Mouse (Mus musculus): ENCODE measurements around the gene Cdk17. TPM values are rescaled to one million over a fixed set of nuclear protein-coding genes. Genes with fewer than 3 reads are reported as not detected.

Gene Cdk17
- polyA plus RNA-seq, 1 experiment from 2014 or later, result 15.4 TPM

GRCm38 (mm10) chr10:93278361-93278760 is 117.7 kb downstream of the Cdk17 start:
- 89% methylated on average over 8 of the region's 8 CpGs for WGBS
- Histone ChIP-seq H3K4me3 (no peak overlapping the region), H3K9me3 (replicated peaks) (no peaks in the 10 kb centered on the region), H3K4me1 (peaks cover 51% of the 10 kb centered on the region), H3K27me3 (ENCODE audit: low read depth, poor library complexity, severe bottlenecking) (no peaks in the 10 kb centered on the region), H3K36me3 (peaks cover 90% of the 10 kb centered on the region), H3K27ac (no peak overlapping the region)
- DNase-seq (ENCODE audit: low spot score), result no peak

DNA sequence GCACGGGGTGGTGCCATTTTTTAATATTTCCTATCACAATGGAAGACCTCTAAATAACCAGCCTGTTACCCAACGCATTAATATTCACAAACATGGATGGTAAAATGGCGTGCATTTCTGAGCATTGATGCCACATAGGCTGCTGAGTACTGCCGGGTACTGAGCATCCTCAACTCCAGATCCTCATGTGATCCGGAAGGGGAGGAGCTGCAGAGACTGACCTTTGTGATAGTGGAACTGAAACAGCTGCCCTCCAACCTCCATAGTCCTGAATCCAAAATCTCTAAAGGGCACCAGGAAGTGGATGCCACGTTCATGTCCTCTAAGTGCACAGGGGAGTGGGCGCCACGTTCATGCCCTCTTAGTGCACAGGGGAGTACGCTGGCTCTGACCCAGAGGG is 118.4 kb downstream of the Cdk17 start:
- peaks cover 93% of the 10 kb centered on the region for H3K36me3 ChIP-seq
- H3K4me3 ChIP-seq, result no peak overlapping the region
- H3K27me3 ChIP-seq (ENCODE audit: low read depth, poor library complexity, severe bottlenecking), result no peaks in the 10 kb centered on the region
- no peak overlapping the region for H3K27ac ChIP-seq
- H3K4me1 ChIP-seq, result peaks cover 49% of the 10 kb centered on the region
- no peak for DNase-seq (ENCODE audit: low spot score)
- 94% methylated on average over 9 of the region's 9 CpGs for WGBS
- H3K9me3 ChIP-seq (replicated peaks), result no peaks in the 10 kb centered on the region

- WGBS, result 76% methylated on average over 12 of the region's 12 CpGs
- peaks cover 37% of the 10 kb centered on the region for H3K4me1 ChIP-seq
Measured at GRCm38 (mm10) chr10:93280586-93280985, 119.9 kb downstream of the Cdk17 start.

GRCm38 (mm10) chr10:93281092-93281491 is 120.4 kb downstream of the Cdk17 start:
- Histone ChIP-seq H3K27ac (no peak overlapping the region), H3K36me3 (peaks cover 96% of the 10 kb centered on the region), H3K9me3 (replicated peaks) (no peaks in the 10 kb centered on the region), H3K27me3 (ENCODE audit: low read depth, poor library complexity, severe bottlenecking) (no peaks in the 10 kb centered on the region), H3K4me3 (no peak overlapping the region), H3K4me1 (peaks cover 32% of the 10 kb centered on the region)
- DNase-seq (ENCODE audit: low spot score), result no peak
- 80% methylated on average over 7 of the region's 7 CpGs for WGBS

More at GRCm38 (mm10) chr10:93280586-93280985, 119.9 kb downstream of the Cdk17 start:
- no peak for DNase-seq (ENCODE audit: low spot score)
- no peak overlapping the region for H3K27ac ChIP-seq
- H3K4me3 ChIP-seq, result no peak overlapping the region
- H3K36me3 ChIP-seq, result peaks cover 96% of the 10 kb centered on the region
- H3K9me3 ChIP-seq (replicated peaks), result no peaks in the 10 kb centered on the region
- no peaks in the 10 kb centered on the region for H3K27me3 ChIP-seq (ENCODE audit: low read depth, poor library complexity, severe bottlenecking)

DNA sequence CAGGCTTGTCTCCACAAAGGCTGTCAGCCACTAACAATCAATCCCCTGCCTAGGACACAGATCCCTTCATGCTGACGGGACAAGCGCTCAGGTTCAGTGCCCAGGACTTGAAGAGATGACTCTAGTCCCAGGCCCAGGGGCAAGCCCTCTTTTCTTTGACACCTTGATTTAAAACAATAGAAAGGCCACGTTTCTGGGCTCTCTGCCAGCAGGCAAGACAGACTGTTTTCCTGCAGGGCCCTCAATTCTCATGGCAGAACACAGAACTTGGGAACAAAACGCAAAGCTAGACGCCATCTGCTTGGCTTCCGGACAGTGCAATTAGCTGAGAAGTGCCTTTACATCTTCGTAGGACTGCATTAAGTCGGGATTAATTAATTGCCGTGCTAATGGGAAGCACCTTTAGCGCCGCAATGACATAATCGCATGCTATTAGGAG is 121.9 kb downstream of the Cdk17 start:
- 0 out of 2 replicates have a peak overlapping the region, but pooled peaks have one; percentile 27 for H3K27ac ChIP-seq
- H3K4me1 ChIP-seq, result peaks cover 17% of the 10 kb centered on the region
- DNase-seq (ENCODE audit: low spot score), result no peak
- H3K27me3 ChIP-seq (ENCODE audit: low read depth, poor library complexity, severe bottlenecking), result no peaks in the 10 kb centered on the region
- H3K36me3 ChIP-seq, result peaks cover 100% of the 10 kb centered on the region
- 43% methylated on average over 12 of the region's 12 CpGs for WGBS
- H3K9me3 ChIP-seq (replicated peaks), result no peaks in the 10 kb centered on the region
- no peak overlapping the region for H3K4me3 ChIP-seq

GRCm38 (mm10) chr10:93283258-93283657 is 122.6 kb downstream of the Cdk17 start:
- H3K36me3 ChIP-seq, result peaks cover 100% of the 10 kb centered on the region
- WGBS, result 65% methylated on average over 4 of the region's 4 CpGs
- no peaks in the 10 kb centered on the region for H3K9me3 ChIP-seq (replicated peaks)
- H3K4me3 ChIP-seq, result no peak overlapping the region
- DNase-seq (ENCODE audit: low spot score), result no peak
- H3K27me3 ChIP-seq (ENCODE audit: low read depth, poor library complexity, severe bottlenecking), result no peaks in the 10 kb centered on the region
- H3K27ac ChIP-seq, result no peak overlapping the region
- H3K4me1 ChIP-seq, result peaks cover 12% of the 10 kb centered on the region

DNA sequence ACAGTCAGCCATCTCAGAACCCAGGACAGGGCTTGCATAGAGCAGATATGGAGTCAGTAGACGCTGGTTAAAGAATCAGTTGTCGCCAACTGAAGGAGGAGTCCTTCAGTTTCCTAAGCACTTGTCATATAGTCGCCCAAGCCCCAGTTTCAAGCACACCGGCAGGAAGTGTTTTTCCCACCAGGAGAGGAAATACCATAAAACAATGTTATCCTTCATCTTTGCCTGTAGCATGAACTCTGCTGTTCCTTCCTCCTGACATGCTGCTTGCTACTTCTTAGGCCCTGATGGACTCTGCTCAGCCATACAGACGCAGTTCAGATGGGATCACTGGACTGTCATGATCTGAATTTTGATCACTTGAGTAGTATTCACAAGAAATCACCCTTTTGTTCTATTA is 124.8 kb downstream of the Cdk17 start:
- Histone ChIP-seq H3K4me3 (no peak overlapping the region), H3K36me3 (peaks cover 83% of the 10 kb centered on the region), H3K27me3 (ENCODE audit: low read depth, poor library complexity, severe bottlenecking) (no peaks in the 10 kb centered on the region), H3K9me3 (replicated peaks) (no peaks in the 10 kb centered on the region), H3K4me1 (peaks cover 12% of the 10 kb centered on the region), H3K27ac (no peak overlapping the region)
- DNase-seq (ENCODE audit: low spot score), result no peak
- WGBS, result 88% methylated on average over 5 of the region's 5 CpGs

GRCm38 (mm10) chr10:93287551-93288145 is 127.0 kb downstream of the Cdk17 start:
- Histone ChIP-seq H3K4me1 (peaks cover 12% of the 10 kb centered on the region), H3K9me3 (replicated peaks) (no peaks in the 10 kb centered on the region), H3K4me3 (no peak overlapping the region), H3K27me3 (ENCODE audit: low read depth, poor library complexity, severe bottlenecking) (no peaks in the 10 kb centered on the region), H3K36me3 (peaks cover 73% of the 10 kb centered on the region), H3K27ac (no peak overlapping the region)
- 92% methylated on average over 8 of the region's 8 CpGs for WGBS
- no peak for DNase-seq (ENCODE audit: low spot score)

DNA sequence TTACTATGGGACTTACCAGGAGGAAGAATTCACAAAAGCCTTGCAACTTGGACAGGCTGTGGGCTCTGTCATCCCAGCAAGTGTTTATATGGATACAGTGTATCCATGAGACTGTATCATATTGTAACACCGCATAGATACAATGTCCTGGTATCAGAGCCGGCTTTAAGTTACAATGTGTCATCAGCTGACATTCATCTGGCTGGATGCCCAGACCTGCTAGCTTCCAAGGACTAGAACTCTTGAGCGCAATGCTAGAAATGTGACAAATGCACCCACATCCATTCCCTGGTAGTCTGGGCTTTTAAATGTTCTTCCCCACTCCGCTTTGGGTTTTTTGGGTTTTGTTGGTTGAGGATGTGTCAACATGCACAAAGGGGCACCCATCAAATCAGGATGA is 127.7 kb downstream of the Cdk17 start:
- H3K4me3 ChIP-seq, result no peak overlapping the region
- H3K36me3 ChIP-seq, result peaks cover 72% of the 10 kb centered on the region
- H3K4me1 ChIP-seq, result peaks cover 11% of the 10 kb centered on the region
- no peak for DNase-seq (ENCODE audit: low spot score)
- no peaks in the 10 kb centered on the region for H3K27me3 ChIP-seq (ENCODE audit: low read depth, poor library complexity, severe bottlenecking)
- 93% methylated on average over 4 of the region's 4 CpGs for WGBS
- H3K9me3 ChIP-seq (replicated peaks), result no peaks in the 10 kb centered on the region
- H3K27ac ChIP-seq, result no peak overlapping the region

GRCm38 (mm10) chr10:93289404-93289803 is 128.7 kb downstream of the Cdk17 start:
- no peaks in the 10 kb centered on the region for H3K9me3 ChIP-seq (replicated peaks)
- peaks cover 64% of the 10 kb centered on the region for H3K36me3 ChIP-seq
- WGBS, result 68% methylated on average over 6 of the region's 6 CpGs
- H3K27ac ChIP-seq, result no peak overlapping the region
- H3K4me1 ChIP-seq, result peaks cover 22% of the 10 kb centered on the region
- no peak for DNase-seq (ENCODE audit: low spot score)
- H3K4me3 ChIP-seq, result no peak overlapping the region
- no peaks in the 10 kb centered on the region for H3K27me3 ChIP-seq (ENCODE audit: low read depth, poor library complexity, severe bottlenecking)

GRCm38 (mm10) chr10:93291352-93291751 is 130.7 kb downstream of the Cdk17 start:
- peaks cover 38% of the 10 kb centered on the region for H3K4me1 ChIP-seq
- H3K4me3 ChIP-seq, result no peak overlapping the region
- H3K36me3 ChIP-seq, result peaks cover 45% of the 10 kb centered on the region
- no peak overlapping the region for H3K27ac ChIP-seq
- peak; percentile 63 for DNase-seq (ENCODE audit: low spot score)
- 47% methylated on average over 7 of the region's 7 CpGs for WGBS
- no peaks in the 10 kb centered on the region for H3K9me3 ChIP-seq (replicated peaks)
- H3K27me3 ChIP-seq (ENCODE audit: low read depth, poor library complexity, severe bottlenecking), result no peaks in the 10 kb centered on the region

GRCm38 (mm10) chr10:93291843-93292242 is 131.2 kb downstream of the Cdk17 start:
- WGBS, result 5% methylated on average over 6 of the region's 6 CpGs

DNA sequence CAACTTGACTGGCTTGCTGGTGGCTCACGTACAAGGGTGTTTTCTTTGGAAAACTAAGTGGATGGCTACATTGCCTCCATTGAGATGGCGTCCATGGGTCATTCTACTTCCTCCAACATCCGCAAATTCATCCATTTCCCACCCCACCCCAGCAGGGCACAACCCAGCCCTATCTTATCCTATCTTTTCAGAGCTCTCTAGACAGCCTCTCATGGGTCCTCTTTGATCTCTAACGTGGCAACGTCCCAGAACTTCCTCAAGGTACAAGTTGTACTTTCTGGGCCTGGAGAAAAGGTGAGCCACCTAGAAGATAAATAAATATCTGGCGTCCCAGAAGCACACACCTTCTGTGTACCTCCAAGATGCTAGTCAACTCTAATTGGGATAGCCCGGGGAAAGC is 132.9 kb downstream of the Cdk17 start:
- H3K4me3 ChIP-seq, result no peak overlapping the region
- H3K27ac ChIP-seq, result peak overlapping the region; percentile 81; the same call in 1 of the 2 replicates
- H3K36me3 ChIP-seq, result peaks cover 25% of the 10 kb centered on the region
- H3K27me3 ChIP-seq (ENCODE audit: low read depth, poor library complexity, severe bottlenecking), result no peaks in the 10 kb centered on the region
- no peaks in the 10 kb centered on the region for H3K9me3 ChIP-seq (replicated peaks)
- WGBS, result 79% methylated on average over 7 of the region's 7 CpGs
- DNase-seq (ENCODE audit: low spot score), result no peak
- H3K4me1 ChIP-seq, result peaks cover 57% of the 10 kb centered on the region

More at GRCm38 (mm10) chr10:93291843-93292242, 131.2 kb downstream of the Cdk17 start:
- Histone ChIP-seq H3K4me1 (peaks cover 43% of the 10 kb centered on the region), H3K27me3 (ENCODE audit: low read depth, poor library complexity, severe bottlenecking) (no peaks in the 10 kb centered on the region), H3K9me3 (replicated peaks) (no peaks in the 10 kb centered on the region), H3K4me3 (no peak overlapping the region), H3K36me3 (peaks cover 42% of the 10 kb centered on the region), H3K27ac (no peak overlapping the region)
- peak; percentile 82 for DNase-seq (ENCODE audit: low spot score)

Data from limb, embryonic 10.5 days (tissue).